ENCODE assay signal across 14 mouse cellular contexts in the genomic region with DNA sequence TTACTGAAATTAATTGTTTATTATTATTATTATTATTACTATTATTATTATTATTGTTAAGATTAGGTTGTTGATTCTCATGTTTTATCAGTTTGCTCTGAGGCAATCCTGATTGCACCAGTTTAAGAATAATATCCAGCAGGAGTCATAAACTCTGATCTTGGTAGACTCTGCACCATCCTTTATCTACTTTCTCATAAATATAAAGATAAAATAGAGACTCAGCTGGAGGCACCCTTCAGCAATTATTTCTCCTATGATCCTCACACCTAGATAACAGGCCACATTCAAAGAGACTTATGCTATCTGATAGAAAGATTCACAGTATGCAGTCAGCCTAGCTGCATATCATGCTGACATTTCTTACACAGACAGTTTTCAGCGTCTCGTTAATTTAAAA.
"Had no signal": no experiment of that assay in that cellular context is flagged by ENCODE, and none has a peak within 500 bp of the region (broad histone marks: within the 10 kb centered on the region; RNA-seq: fewer than 3 reads in every experiment).

No protein-coding gene starts in this region.

- H3K4me2 ChIP-seq: lung, embryonic 14.5 days; midbrain, embryonic 15.5 days; neural tube, embryonic 13.5 days; stomach, embryonic 15.5 days had no signal

- H3K36me3 ChIP-seq: midbrain, embryonic 10.5 days; midbrain, embryonic 15.5 days; neural tube, embryonic 13.5 days; stomach, embryonic 15.5 days had no signal

- H3K4me1 ChIP-seq: midbrain, embryonic 10.5 days; midbrain, embryonic 15.5 days; neural tube, embryonic 13.5 days; stomach, embryonic 15.5 days had no signal

- DNase-seq: lung, adult 18-20 months; lung, embryonic 14.5 days; lung, postnatal 10 days; lung, postnatal 4 days; right cerebral cortex, postnatal 14 days; thymus, adult 2 months; thymus, postnatal 25 days had no signal

- H3K4me3 ChIP-seq: midbrain, embryonic 10.5 days; midbrain, embryonic 15.5 days; myocyte; neural tube, embryonic 13.5 days; stomach, embryonic 15.5 days had no signal

- H3K9ac ChIP-seq: liver, embryonic 14.5 days; lung, embryonic 14.5 days; midbrain, embryonic 15.5 days; neural tube, embryonic 13.5 days; stomach, embryonic 15.5 days had no signal

- H3K27me3 ChIP-seq: midbrain, embryonic 15.5 days; neural tube, embryonic 13.5 days; stomach, embryonic 15.5 days had no signal

- H3K27ac ChIP-seq: liver, embryonic 14.5 days; midbrain, embryonic 10.5 days; midbrain, embryonic 15.5 days; neural tube, embryonic 13.5 days; stomach, embryonic 15.5 days; stomach, postnatal 0 days had no signal

- H3K9me3 ChIP-seq: midbrain, embryonic 10.5 days; midbrain, embryonic 15.5 days; neural tube, embryonic 13.5 days; stomach, embryonic 15.5 days had no signal

- ATAC-seq: midbrain, embryonic 15.5 days had no signal
